Mouse (Mus musculus) forebrain, embryonic 10.5 days (tissue): Measurements from ENCODE around the gene Rbbp6. TPM values are rescaled to one million over a fixed set of nuclear protein-coding genes. Genes with fewer than 3 reads are reported as not detected.
A peak's percentile ranks its signal among the peaks of the same experiment; 100 is the strongest.

Experiments
- DNase-seq: peaks from one replicate; pipeline ENCODE4 v3.0.0-alpha.2; 2017; ENCODE audit warnings: low spot score; ENCODE audit errors: extremely low spot score
- H3K27ac ChIP-seq: fragments of 300-500 bp; sonication (generic); 2 replicates; pipeline ENCODE4 v1.5.1; 2016; ENCODE audit warnings: mild to moderate bottlenecking
- H3K27me3 ChIP-seq: fragments of 300-500 bp; sonication (generic); 2 replicates; pipeline ENCODE4 v1.6.1; 2016; ENCODE audit warnings: mild to moderate bottlenecking; ENCODE audit not compliant: poor library complexity, severe bottlenecking
- H3K36me3 ChIP-seq: fragments of 300-500 bp; sonication (generic); replicated peaks from 2 replicates; pipeline ENCODE4 v1.6.1; 2016; ENCODE audit warnings: mild to moderate bottlenecking, moderate library complexity
- H3K4me1 ChIP-seq: fragments of 300-500 bp; sonication (generic); 2 replicates; pipeline ENCODE4 v1.6.1; 2016
- H3K4me3 ChIP-seq: fragments of 300-500 bp; sonication (generic); 2 replicates; pipeline ENCODE4 v1.5.1; 2016; ENCODE audit warnings: mild to moderate bottlenecking, moderate library complexity
- H3K9me3 ChIP-seq: fragments of 300-500 bp; sonication (generic); 2 replicates; pipeline ENCODE4 v1.6.1; 2016; ENCODE audit warnings: mild to moderate bottlenecking, moderate library complexity
- WGBS: fragments of 180-500 bp; shearing (Covaris S2); methylation state at CpG from one replicate; pipeline ENCODE4 v1.1.7; 2016; 5-methylcytosine and 5-hydroxymethylcytosine counted together
- polyA plus RNA-seq: library from polyadenylated mRNA; unstranded; fragments of >200 nt; fragmentation: Nextera tagmentation; extraction: Ambion mirVana; gene quantifications from 2 replicates; pipeline ENCODE4 v1.2.1, GENCODE M21; 2016

Gene Rbbp6
- polyA plus RNA-seq, 1 experiment from 2014 or later: 26.3 TPM

DNA sequence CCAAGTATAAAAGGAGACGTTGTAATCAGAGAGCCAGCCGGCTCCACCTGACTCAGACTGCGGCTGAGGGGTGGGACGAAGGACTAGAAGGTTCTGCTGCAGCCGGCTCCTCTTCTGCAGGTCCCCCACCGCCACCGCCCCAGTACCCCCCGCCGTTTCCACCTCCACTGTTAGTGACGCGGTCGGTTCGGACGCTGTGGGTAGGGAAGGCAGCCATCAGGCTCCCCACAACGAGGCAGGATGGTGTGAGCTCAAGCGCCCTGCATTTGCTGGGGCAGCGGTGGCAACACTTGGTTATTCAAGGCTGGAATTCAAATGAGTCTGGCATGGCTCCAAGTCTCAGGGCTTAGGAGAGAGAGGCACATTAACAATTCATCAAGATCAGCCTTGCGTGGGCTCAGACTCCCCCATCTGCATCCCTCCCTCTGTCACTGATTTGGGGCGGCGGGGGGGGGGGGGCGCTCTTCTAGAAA is 65.3 kb downstream of the Rbbp6 start:
- peak; percentile 63 for DNase-seq
- no peaks in the 10 kb centered on the region for H3K9me3 ChIP-seq
- under 1% methylated on average over 21 of the region's 21 CpGs for WGBS
- peaks cover 27% of the 10 kb centered on the region for H3K27me3 ChIP-seq
- H3K27ac ChIP-seq: peak overlapping the region; percentile 85
- H3K4me1 ChIP-seq: peaks cover 30% of the 10 kb centered on the region
- H3K4me3 ChIP-seq: peak overlapping the region; percentile 55
- no peaks in the 10 kb centered on the region for H3K36me3 ChIP-seq

DNA sequence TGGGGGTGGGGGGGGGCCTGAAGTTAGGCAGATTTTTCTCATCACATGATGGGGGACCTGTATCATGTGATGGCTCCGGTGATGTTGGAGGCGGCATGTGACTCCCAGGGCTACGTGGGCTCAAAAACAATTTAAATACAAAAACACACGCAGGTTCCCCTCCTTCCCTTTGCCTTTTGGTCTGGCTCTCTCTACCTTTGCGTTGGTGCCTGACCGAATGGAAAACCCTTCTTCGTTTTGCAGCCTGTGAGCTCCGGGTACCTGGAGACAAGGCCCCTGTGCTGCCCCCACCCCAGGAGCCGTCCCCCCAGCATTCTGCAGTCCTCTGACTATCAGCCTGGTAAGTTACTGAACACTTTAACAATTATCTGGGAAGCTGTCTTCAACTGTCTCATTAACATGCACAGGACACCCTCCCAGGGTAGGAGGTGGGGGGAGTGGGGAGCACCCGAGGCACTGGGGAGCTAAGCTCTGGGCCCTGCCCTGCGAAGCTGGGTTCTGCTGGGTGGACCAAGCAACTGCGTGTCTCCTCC is 65.8 kb downstream of the Rbbp6 start:
- no peak for DNase-seq
- Histone ChIP-seq H3K9me3 (no peaks in the 10 kb centered on the region), H3K27ac (peak overlapping the region; percentile 85), H3K4me3 (peak overlapping the region; percentile 55), H3K36me3 (no peaks in the 10 kb centered on the region), H3K27me3 (peaks cover 27% of the 10 kb centered on the region), H3K4me1 (peaks cover 30% of the 10 kb centered on the region)
- WGBS: 6% methylated on average over 12 of the region's 12 CpGs

DNA sequence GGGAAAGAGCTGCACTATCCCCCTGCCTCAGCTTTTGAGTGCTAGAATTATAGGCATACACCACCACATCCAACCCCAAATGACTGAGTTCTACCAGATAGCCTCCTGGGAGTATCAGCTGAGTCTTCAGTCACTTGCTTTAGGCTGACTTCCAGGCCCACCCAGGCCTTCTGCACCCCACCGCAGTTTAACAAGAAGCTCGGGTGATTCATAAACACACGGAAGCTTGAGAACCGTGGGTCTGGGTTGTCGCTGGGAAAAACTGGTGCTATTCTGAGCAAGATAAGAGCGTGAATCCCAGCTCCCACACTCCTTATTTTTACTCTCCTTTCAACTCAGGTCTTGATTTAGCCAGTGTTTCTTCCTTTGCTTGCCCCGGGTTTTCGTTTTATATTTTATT is 69.8 kb downstream of the Rbbp6 start:
- DNase-seq: no peak
- Histone ChIP-seq H3K4me3 (no peak overlapping the region), H3K36me3 (no peaks in the 10 kb centered on the region), H3K4me1 (peaks cover 24% of the 10 kb centered on the region), H3K27ac (no peak overlapping the region), H3K9me3 (no peaks in the 10 kb centered on the region), H3K27me3 (peaks cover 13% of the 10 kb centered on the region)
- 91% methylated on average over 8 of the region's 8 CpGs for WGBS

DNA sequence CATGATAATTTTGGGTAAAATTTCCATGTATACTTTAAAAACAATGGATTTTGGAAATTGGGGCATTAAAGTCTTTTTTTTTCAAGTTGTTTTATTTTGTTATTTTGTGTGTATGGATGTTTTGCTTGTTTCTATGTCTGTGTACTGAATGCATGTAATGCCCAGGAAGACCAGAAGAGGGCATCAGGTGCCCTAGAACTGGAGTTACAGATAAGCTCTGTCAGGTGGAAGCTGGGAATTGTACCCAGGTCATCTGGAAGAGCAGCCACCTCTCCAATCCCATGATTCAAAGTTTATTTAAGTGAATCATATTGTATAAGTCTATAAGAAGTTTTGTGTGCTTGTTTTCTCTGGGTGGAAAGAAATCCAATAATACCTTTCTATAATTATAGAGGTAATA is 73.8 kb downstream of the Rbbp6 start:
- H3K4me1 ChIP-seq: no peaks in the 10 kb centered on the region
- DNase-seq: no peak
- H3K27me3 ChIP-seq: no peaks in the 10 kb centered on the region
- no peak overlapping the region for H3K4me3 ChIP-seq
- H3K9me3 ChIP-seq: no peaks in the 10 kb centered on the region
- H3K27ac ChIP-seq: no peak overlapping the region
- no peaks in the 10 kb centered on the region for H3K36me3 ChIP-seq

DNA sequence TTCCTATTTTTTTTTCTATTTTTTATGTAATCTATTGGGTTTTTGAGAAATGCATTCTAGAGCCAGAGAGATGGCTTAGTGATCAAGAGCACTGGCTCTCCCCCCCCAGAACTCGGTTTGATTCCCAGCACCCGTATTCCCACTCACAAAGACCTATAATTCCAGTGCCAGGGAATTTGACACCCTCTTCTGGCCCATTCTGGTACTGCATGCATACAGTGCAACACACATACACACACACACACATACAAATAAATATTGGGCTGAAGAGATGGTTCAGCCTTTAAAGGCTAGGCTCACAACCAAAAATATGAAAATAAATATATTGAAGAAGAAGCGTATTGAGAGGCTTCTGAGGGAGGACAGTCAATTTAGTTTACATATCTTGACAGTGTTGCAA is 79.7 kb downstream of the Rbbp6 start:
- H3K4me3 ChIP-seq: no peak overlapping the region
- H3K27ac ChIP-seq: no peak overlapping the region
- 95% methylated on average over 3 of the region's 3 CpGs for WGBS
- DNase-seq: no peak
- no peaks in the 10 kb centered on the region for H3K36me3 ChIP-seq
- H3K9me3 ChIP-seq: peaks cover 2% of the 10 kb centered on the region; the same call in 1 of the 2 replicates
- no peaks in the 10 kb centered on the region for H3K4me1 ChIP-seq
- no peaks in the 10 kb centered on the region for H3K27me3 ChIP-seq

DNA sequence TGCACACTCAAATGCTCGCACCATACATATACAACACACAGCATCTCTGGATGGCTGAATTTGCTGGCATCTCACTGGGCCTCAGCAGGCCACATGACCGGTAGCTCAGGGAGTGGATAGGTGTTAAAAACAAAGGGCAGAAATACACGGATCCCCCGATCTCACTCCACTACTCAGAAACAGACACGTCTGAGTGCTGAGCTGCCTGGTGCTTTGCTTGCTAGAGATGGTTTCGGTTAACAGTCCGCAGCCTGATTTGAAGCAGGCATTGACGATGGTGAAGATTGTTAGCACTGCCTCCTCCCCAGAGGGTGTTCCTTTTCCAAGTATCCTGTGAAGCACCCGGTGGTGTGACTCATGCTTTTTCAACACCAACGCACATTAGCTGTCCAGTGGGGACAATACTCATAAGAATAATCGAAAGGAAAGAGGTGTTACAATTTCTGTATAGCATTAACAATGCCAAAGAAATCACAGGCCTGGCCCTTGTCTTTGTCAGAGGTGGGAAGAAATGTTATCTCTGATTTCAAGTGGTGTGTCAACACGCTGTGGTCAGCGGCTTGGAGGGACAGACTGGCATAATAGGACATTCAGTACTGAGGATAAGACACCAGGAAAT is 81.1 kb downstream of the Rbbp6 start:
- Histone ChIP-seq H3K4me3 (no peak overlapping the region), H3K4me1 (no peaks in the 10 kb centered on the region), H3K9me3 (peaks cover 2% of the 10 kb centered on the region; the same call in 1 of the 2 replicates), H3K27me3 (no peaks in the 10 kb centered on the region), H3K36me3 (no peaks in the 10 kb centered on the region), H3K27ac (no peak overlapping the region)
- 80% methylated on average over 13 of the region's 13 CpGs for WGBS
- DNase-seq: no peak

Other genes with a start within 250 kb of the Rbbp6 start
- gene Tnrc6a, start 158.2 kb downstream of the Rbbp6 start, polyA plus RNA-seq: 51.7 and 52.8 TPM in 2 replicates
- not detected in 2 replicates for gene Slc5a11, start 249.1 kb downstream of the Rbbp6 start, polyA plus RNA-seq